8 mouse cellular contexts compared by ENCODE assay signal in the genomic region with DNA sequence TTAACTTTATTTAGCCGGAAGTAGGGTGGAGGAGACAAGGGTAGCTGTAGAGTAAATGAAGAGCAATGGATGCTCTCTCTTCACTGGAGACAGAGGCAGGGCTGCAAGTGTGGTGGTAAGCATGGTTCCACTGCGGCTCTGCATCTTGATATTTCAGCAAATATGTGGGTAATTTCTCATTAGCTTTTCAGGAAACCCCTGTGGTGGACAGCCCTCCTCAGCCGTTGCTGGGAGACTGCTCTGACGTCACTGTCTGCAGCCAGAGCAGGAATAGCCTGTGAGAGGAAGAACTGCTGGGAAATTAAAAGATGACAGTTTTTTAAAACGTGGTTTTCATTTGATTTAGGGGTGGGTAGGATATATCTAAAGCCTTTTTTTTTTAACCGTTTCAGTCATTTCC. TPM values are rescaled to one million over a fixed set of nuclear protein-coding genes. Genes with fewer than 3 reads are reported as not detected.
A peak's percentile ranks its signal among the peaks of the same experiment; 100 is the strongest.
DNase-seq lines count a peak whose midpoint lies in the region; ATAC-seq lines count a peak whose summit lies in the region.

No protein-coding gene starts in this region.

- no peak; the same call in 1 of the 2 replicates for ATAC-seq in hindbrain, embryonic 15.5 days (ENCODE audit: low FRiP score, low read depth)
- ATAC-seq in megakaryocyte, adult 5-6 weeks (ENCODE audit: poor library complexity, severe bottlenecking), result peak; percentile 60; the same call in 1 of the 2 replicates

- H3K9ac ChIP-seq in hindbrain, embryonic 15.5 days, result no peak overlapping the region

- peaks cover 34% of the 10 kb centered on the region for H3K4me1 ChIP-seq in hindbrain, embryonic 15.5 days (replicated peaks)

- peak; percentile 72 for DNase-seq in adrenal gland, postnatal 14 days
- DNase-seq in cerebellum, postnatal 36 days, result peak; percentile 57 to 61
- DNase-seq in frontal cortex, postnatal 36 days (ENCODE audit: low spot score in 2 of 2), result peak; percentile 66 to 74
- peak; percentile 68 for DNase-seq in left cerebral cortex, adult 11 months (ENCODE audit: low spot score)
- peak; percentile 50 for DNase-seq in right cerebral cortex, postnatal 14 days
- DNase-seq in adipocyte (ENCODE audit: low spot score), result no peak

- H3K4me2 ChIP-seq in hindbrain, embryonic 15.5 days, result peak overlapping the region; percentile 50

- WGBS in hindbrain, embryonic 15.5 days, result 16% methylated on average over 6 of the region's 6 CpGs

- peak overlapping the region; percentile 69; the same call in 1 of the 2 replicates for H3K27ac ChIP-seq in hindbrain, embryonic 15.5 days (replicated peaks)

- no peaks in the 10 kb centered on the region for H3K9me3 ChIP-seq in hindbrain, embryonic 15.5 days

- peak overlapping the region; percentile 7 for H3K4me3 ChIP-seq in hindbrain, embryonic 15.5 days

- no peaks in the 10 kb centered on the region for H3K27me3 ChIP-seq in hindbrain, embryonic 15.5 days

- no peaks in the 10 kb centered on the region for H3K36me3 ChIP-seq in hindbrain, embryonic 15.5 days

RNA-seq across cellular contexts. Expression of a gene that starts 41.9 kb away (rescaled TPM):
- 113 TPM in 2 replicates for total RNA-seq in adrenal gland, postnatal 14 days (2021)
- 38.8 and 41.9 TPM in 2 replicates for polyA plus RNA-seq in hindbrain, embryonic 15.5 days (2015; fragmentation: Nextera tagmentation; extraction: Ambion mirVana)
- 87.2 and 101 TPM in 2 replicates for total RNA-seq in megakaryocyte, adult 5-6 weeks (2015)
- total RNA-seq in megakaryocyte, adult 5-6 weeks (2017), result 30.6 and 41.3 TPM in 2 replicates

RNA-seq across cellular contexts. Expression of a gene that starts 51.8 kb away (rescaled TPM):
- total RNA-seq in adrenal gland, postnatal 14 days (2021), result 0.79 and 14.4 TPM in 2 replicates
- polyA plus RNA-seq in hindbrain, embryonic 15.5 days (2015; fragmentation: Nextera tagmentation; extraction: Ambion mirVana), result not detected in 2 replicates
- total RNA-seq in megakaryocyte, adult 5-6 weeks (2015), result not detected in 2 replicates
- not detected in 2 replicates for total RNA-seq in megakaryocyte, adult 5-6 weeks (2017)
